Mouse (Mus musculus) kidney, postnatal 0 days (tissue): ENCODE measurements at regions not wholly inside any gene's neighbourhood (a gene's known extent, or its start where the extent isn't known, plus 50 kb on each side); places are given as distances from the start of the nearest gene placed in this dataset.

ENCODE experiments used
- ATAC-seq: fragments of 200-750 bp; cut with Nextera tagmentation; replicated peaks from 2 replicates; pipeline ENCODE4 v1.8.0; 2017; ENCODE audit warnings: low read depth, moderate number of reproducible peaks, moderate TSS enrichment, moderate library complexity; ENCODE audit not compliant: low FRiP score
- DNase-seq: peaks from one replicate; pipeline ENCODE4 v3.0.0-alpha.2; 2016; ENCODE audit warnings: low spot score
- H3K27ac ChIP-seq: fragments of 300-500 bp; sonication (generic); 2 replicates; pipeline ENCODE4 v1.5.1; 2014; ENCODE audit warnings: mild to moderate bottlenecking
- H3K27me3 ChIP-seq: fragments of 300-500 bp; sonication (generic); 2 replicates; pipeline ENCODE4 v1.6.1; 2014; ENCODE audit warnings: low read length, mixed read lengths; ENCODE audit not compliant: insufficient read depth
- H3K36me3 ChIP-seq: fragments of 300-500 bp; sonication (generic); 2 replicates; pipeline ENCODE4 v1.6.1; 2014; ENCODE audit warnings: low read length, mixed read lengths; ENCODE audit not compliant: insufficient read depth
- H3K4me1 ChIP-seq: fragments of 300-500 bp; sonication (generic); replicated peaks from 2 replicates; pipeline ENCODE4 v1.6.1; 2014; ENCODE audit warnings: antibody characterized with exemption, low read length, mixed read lengths; ENCODE audit not compliant: insufficient read depth
- H3K4me2 ChIP-seq: fragments of 300-500 bp; sonication (generic); 2 replicates; pipeline ENCODE4 v1.6.1; 2014; ENCODE audit warnings: mild to moderate bottlenecking, low read length, moderate library complexity, mixed read lengths
- H3K4me3 ChIP-seq: fragments of 300-500 bp; sonication (generic); replicated peaks from 2 replicates; pipeline ENCODE4 v1.5.1; 2014; ENCODE audit warnings: low read depth, low read length
- H3K9ac ChIP-seq: fragments of 300-500 bp; sonication (generic); 2 replicates; pipeline ENCODE4 v1.6.1; 2014; ENCODE audit warnings: low read depth, low read length
- H3K9me3 ChIP-seq: fragments of 300-500 bp; sonication (generic); replicated peaks from 2 replicates; pipeline ENCODE4 v1.6.1; 2016; ENCODE audit warnings: low read length, inconsistent platforms, mixed read lengths
- CTCF ChIP-seq: IDR thresholded peaks from 2 replicates; pipeline ENCODE4 v1.5.1; 2016; ENCODE audit warnings: antibody characterized with exemption, low read depth, mild to moderate bottlenecking, moderate library complexity
- WGBS: fragments of 180-500 bp; shearing (Covaris S2); extraction: QIAGEN DNeasy Blood & Tissue Kit; methylation state at CpG from one replicate; pipeline ENCODE4 v1.1.7; 2014; 5-methylcytosine and 5-hydroxymethylcytosine counted together

DNA sequence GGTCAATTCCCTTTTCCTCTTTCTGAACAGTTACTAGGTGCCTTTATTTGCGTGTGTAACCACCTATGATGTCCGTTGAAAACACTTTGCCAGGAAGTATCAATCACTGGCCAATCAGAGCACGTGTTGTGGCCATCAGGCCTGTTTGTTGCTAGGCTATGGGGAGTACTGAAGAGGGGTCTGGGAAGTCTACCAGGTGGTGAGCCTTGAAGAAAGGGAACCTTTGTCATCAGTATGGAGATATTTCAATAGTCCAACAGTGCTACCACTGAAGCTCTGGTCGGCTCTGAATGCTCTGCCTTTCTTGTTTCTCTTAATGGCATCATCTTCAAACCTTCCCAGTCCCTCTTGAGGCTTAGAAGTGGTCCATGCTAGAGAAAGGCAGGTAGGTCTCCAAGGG is 124.6 kb upstream of the Bcor start:
- 61% methylated on average over 4 of the region's 4 CpGs for WGBS
- Histone ChIP-seq H3K9ac (no peak overlapping the region), H3K36me3 (no peaks in the 10 kb centered on the region), H3K4me3 (no peak overlapping the region), H3K9me3 (no peaks in the 10 kb centered on the region), H3K4me1 (no peaks in the 10 kb centered on the region), H3K27me3 (no peaks in the 10 kb centered on the region), H3K4me2 (no peak overlapping the region), H3K27ac (no peak overlapping the region)
- DNase-seq (no peak), ATAC-seq (no peak)
- TF ChIP-seq CTCF, result no peak

GRCm38 (mm10) chrX:12285141-12285540 is 125.0 kb upstream of the Bcor start:
- H3K27me3 ChIP-seq, result no peaks in the 10 kb centered on the region
- no peaks in the 10 kb centered on the region for H3K4me1 ChIP-seq
- H3K4me3 ChIP-seq, result no peak overlapping the region
- no peak for DNase-seq
- TF ChIP-seq CTCF, result no peak
- H3K9ac ChIP-seq, result no peak overlapping the region
- no peak overlapping the region for H3K27ac ChIP-seq
- 45% methylated on average over 5 of the region's 5 CpGs for WGBS
- no peaks in the 10 kb centered on the region for H3K36me3 ChIP-seq
- H3K9me3 ChIP-seq, result no peaks in the 10 kb centered on the region
- H3K4me2 ChIP-seq, result no peak overlapping the region
- no peak for ATAC-seq

DNA sequence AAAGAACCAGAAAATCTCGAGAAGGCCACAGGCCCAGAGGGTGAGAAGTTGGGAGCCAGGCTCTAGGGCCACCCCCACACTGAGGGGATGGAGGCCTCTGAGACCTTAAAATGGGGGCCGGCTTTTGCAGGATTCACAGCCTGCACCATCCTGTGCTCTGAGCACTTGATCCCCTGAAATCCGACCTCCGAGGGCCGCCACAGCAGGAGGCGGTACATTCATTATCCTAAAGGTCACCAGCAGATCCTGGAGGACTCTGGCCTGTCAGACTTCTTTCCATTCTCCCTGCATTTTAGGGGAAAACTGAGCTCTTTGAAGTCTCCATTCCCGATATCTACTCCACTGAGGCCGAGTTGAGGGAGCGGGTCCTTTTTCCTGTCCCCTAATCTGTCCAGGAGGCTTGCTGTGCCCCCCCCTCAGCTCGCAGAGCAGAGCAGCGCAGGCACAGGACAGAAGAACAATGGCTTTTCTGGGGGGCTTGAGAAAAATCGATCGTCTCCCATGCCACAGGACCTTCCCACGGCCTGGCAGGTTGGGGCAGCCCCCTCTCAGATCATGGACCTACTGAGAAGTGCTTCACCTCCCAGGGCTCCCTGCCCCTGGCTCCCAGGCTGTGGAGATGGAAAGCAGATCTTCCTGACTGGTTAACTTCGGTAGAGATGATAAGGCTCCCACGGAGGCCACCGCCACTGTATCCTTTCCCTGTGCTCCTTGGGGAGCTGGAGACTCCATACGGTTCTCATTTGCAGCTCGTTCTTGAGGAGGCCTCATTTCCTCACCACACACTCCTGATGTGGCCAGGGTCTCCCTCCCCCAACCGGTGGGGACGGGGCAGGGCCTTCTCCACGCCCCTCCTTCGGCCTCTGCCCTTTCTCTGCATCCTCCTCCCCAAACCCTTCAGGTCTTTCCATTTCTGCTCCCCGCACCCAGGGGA is 126.1 kb upstream of the Bcor start:
- no peak overlapping the region for H3K4me2 ChIP-seq
- H3K4me3 ChIP-seq, result no peak overlapping the region
- no peak for TF ChIP-seq CTCF
- H3K36me3 ChIP-seq, result no peaks in the 10 kb centered on the region
- no peak overlapping the region for H3K27ac ChIP-seq
- no peaks in the 10 kb centered on the region for H3K4me1 ChIP-seq
- H3K9me3 ChIP-seq, result no peaks in the 10 kb centered on the region
- no peak for DNase-seq
- no peak overlapping the region for H3K9ac ChIP-seq
- no peaks in the 10 kb centered on the region for H3K27me3 ChIP-seq
- 49% methylated on average over 24 of the region's 24 CpGs for WGBS
- ATAC-seq, result no peak

GRCm38 (mm10) chrX:12286910-12287522 is 126.9 kb upstream of the Bcor start:
- Histone ChIP-seq H3K9me3 (no peaks in the 10 kb centered on the region), H3K4me3 (no peak overlapping the region), H3K9ac (no peak overlapping the region), H3K27me3 (no peaks in the 10 kb centered on the region), H3K36me3 (no peaks in the 10 kb centered on the region), H3K27ac (no peak overlapping the region), H3K4me1 (no peaks in the 10 kb centered on the region), H3K4me2 (no peak overlapping the region)
- peak; percentile 28; the same call in 1 of the 2 replicates for TF ChIP-seq CTCF
- ATAC-seq (no peak), DNase-seq (peak; percentile 18)
- 29% methylated on average over 18 of the region's 18 CpGs for WGBS

DNA sequence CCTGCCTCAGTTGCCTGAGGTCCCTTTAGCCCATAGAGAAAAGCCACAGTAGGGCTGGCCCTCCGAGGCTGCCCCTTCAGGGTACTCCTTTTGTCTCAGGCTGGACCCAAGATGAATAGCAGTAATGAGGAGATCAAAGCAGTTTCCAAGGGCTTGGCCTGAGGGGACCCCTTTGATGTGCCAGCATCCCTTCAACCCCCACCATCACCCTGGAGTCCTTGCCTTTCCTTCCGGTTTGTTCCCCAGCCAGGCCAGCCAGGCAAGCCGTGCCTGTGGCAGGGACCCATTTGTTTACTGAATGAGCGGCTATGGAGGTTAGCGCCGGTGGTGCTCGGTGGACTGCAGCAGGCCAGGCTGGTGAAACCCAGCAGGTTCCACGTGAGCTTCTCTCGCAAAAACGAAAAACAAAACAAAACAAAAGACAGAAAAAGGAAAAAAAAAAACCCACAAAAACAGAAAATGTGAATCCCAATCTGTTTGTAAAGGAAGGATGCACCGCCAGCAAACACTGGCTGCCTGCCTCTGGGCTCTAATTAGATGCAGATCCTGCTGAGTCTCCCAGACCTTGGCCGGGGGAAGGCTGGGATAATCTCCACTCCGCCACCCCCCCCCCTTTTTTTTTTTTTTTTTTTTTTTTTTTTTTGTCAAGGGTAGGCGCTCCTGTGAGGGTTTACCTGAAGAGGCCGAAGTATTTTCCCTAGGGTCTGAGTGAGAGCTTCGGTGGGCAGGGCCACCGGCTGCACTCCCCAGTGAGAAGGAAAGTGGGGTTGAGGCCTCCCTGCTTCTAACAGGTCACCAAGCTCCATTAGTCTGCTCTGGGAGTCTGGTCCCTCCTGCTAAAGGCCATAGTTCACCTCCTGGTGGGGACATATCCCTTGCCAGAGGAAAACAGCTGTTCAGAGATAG is 127.8 kb upstream of the Bcor start:
- H3K4me1 ChIP-seq, result no peaks in the 10 kb centered on the region
- no peak overlapping the region for H3K4me3 ChIP-seq
- WGBS, result 27% methylated on average over 17 of the region's 17 CpGs
- no peaks in the 10 kb centered on the region for H3K9me3 ChIP-seq
- no peak overlapping the region for H3K27ac ChIP-seq
- H3K36me3 ChIP-seq, result no peaks in the 10 kb centered on the region
- TF ChIP-seq CTCF, result no peak
- ATAC-seq (no peak), DNase-seq (no peak)
- H3K4me2 ChIP-seq, result no peak overlapping the region
- no peak overlapping the region for H3K9ac ChIP-seq
- no peaks in the 10 kb centered on the region for H3K27me3 ChIP-seq

- H3K27ac ChIP-seq, result no peak overlapping the region
- WGBS, result 56% methylated on average over 5 of the region's 5 CpGs
Measured at GRCm38 (mm10) chrX:12288562-12289117, 128.5 kb upstream of the Bcor start.

More at GRCm38 (mm10) chrX:12288562-12289117, 128.5 kb upstream of the Bcor start:
- H3K9me3 ChIP-seq, result no peaks in the 10 kb centered on the region
- H3K4me3 ChIP-seq, result no peak overlapping the region
- no peak for ATAC-seq
- no peaks in the 10 kb centered on the region for H3K27me3 ChIP-seq
- H3K9ac ChIP-seq, result no peak overlapping the region
- H3K4me2 ChIP-seq, result no peak overlapping the region
- H3K4me1 ChIP-seq, result no peaks in the 10 kb centered on the region
- no peak for DNase-seq
- H3K36me3 ChIP-seq, result no peaks in the 10 kb centered on the region
- no peak for TF ChIP-seq CTCF
